Mouse (Mus musculus): ENCODE data around the gene Dock10. TPM values are rescaled to one million over a fixed set of nuclear protein-coding genes. Genes with fewer than 3 reads are reported as not detected.

Gene Dock10
- polyA plus RNA-seq, 1 experiment from 2014 or later, result 37.7 TPM

GRCm38 (mm10) chr1:80655854-80656253 lies 102.5 kb downstream of the Dock10 start:
- H3K79me2 ChIP-seq (ENCODE audit: inconsistent target), result peaks cover 89% of the 10 kb centered on the region
- H3K36me3 ChIP-seq (ENCODE audit: inconsistent target), result no peaks in the 10 kb centered on the region
- no peak overlapping the region for H3K4me3 ChIP-seq (ENCODE audit: inconsistent target)
- no peak overlapping the region for H3K27ac ChIP-seq
- 86% methylated on average over 1 of the region's 1 CpGs for WGBS (ENCODE audit: missing documents)

GRCm38 (mm10) chr1:80655195-80655594 lies 103.1 kb downstream of the Dock10 start:
- no peaks in the 10 kb centered on the region for H3K36me3 ChIP-seq (ENCODE audit: inconsistent target)
- H3K27ac ChIP-seq, result no peak overlapping the region
- WGBS (ENCODE audit: missing documents), result 42% methylated on average over 4 of the region's 4 CpGs
- peaks cover 91% of the 10 kb centered on the region for H3K79me2 ChIP-seq (ENCODE audit: inconsistent target)
- no peak overlapping the region for H3K4me3 ChIP-seq (ENCODE audit: inconsistent target)

DNA sequence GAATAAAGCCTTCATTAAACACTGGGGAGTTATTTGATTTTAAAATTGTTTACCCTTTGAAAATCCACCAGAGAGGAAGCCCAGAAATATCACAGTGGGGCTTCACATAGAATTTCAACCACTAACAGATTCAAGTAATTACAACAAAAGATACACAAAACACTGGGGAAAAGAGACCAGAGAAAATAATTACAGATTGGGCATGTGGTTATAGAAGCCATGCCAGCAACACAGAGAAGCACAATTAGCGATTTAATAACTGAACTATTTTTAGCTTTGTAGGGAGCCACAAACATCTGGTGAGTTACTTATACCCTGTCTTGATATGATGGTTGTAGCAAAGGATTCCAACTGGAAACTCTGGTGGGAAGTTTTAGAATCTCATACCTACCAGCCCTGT lies 104.2 kb downstream of the Dock10 start:
- no peak overlapping the region for H3K27ac ChIP-seq
- peaks cover 100% of the 10 kb centered on the region for H3K79me2 ChIP-seq (ENCODE audit: inconsistent target)
- H3K36me3 ChIP-seq (ENCODE audit: inconsistent target), result no peaks in the 10 kb centered on the region
- H3K4me3 ChIP-seq (ENCODE audit: inconsistent target), result no peak overlapping the region
- WGBS (ENCODE audit: missing documents), result 71% methylated on average over 1 of the region's 1 CpGs

- H3K36me3 ChIP-seq (ENCODE audit: inconsistent target), result peaks cover 11% of the 10 kb centered on the region; the same call in 1 of the 2 replicates
- no peak overlapping the region for H3K27ac ChIP-seq
- H3K79me2 ChIP-seq (ENCODE audit: inconsistent target), result peaks cover 100% of the 10 kb centered on the region
These were observed 105.5 kb downstream of the Dock10 start for GRCm38 (mm10) chr1:80652803-80653202.

GRCm38 (mm10) chr1:80652083-80652482 lies 106.2 kb downstream of the Dock10 start:
- peaks cover 18% of the 10 kb centered on the region; the same call in 1 of the 2 replicates for H3K36me3 ChIP-seq (ENCODE audit: inconsistent target)
- WGBS (ENCODE audit: missing documents), result 83% methylated on average over 2 of the region's 2 CpGs
- no peak overlapping the region for H3K4me3 ChIP-seq (ENCODE audit: inconsistent target)
- H3K27ac ChIP-seq, result no peak overlapping the region
- peaks cover 92% of the 10 kb centered on the region for H3K79me2 ChIP-seq (ENCODE audit: inconsistent target)

More at GRCm38 (mm10) chr1:80652803-80653202, 105.5 kb downstream of the Dock10 start:
- H3K4me3 ChIP-seq (ENCODE audit: inconsistent target), result no peak overlapping the region

DNA sequence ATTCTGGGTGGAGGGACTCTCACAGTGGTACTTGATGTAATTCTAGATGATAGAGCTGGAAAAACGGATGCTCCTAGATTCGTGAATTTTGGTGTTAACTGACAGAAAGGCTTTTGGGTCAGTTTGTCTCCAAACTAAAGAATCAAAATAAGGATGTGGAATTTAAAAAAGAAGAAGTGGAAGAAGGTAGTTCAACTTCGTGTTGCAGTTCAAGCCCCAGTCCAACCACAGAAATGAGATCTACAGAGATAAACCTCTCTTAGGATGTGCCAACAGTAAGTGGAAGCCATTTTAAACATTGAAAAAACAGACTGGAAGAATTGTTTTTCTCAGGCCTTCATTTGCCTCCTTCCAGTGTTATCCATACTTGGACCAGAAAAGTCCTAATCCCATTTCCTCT lies 111.7 kb downstream of the Dock10 start:
- WGBS (ENCODE audit: missing documents), result 2% methylated on average over 3 of the region's 3 CpGs
- H3K4me3 ChIP-seq (ENCODE audit: inconsistent target), result no peak overlapping the region
- peaks cover 26% of the 10 kb centered on the region; the same call in 1 of the 2 replicates for H3K36me3 ChIP-seq (ENCODE audit: inconsistent target)
- peak overlapping the region; percentile 40 for H3K27ac ChIP-seq
- H3K79me2 ChIP-seq (ENCODE audit: inconsistent target), result peaks cover 83% of the 10 kb centered on the region

GRCm38 (mm10) chr1:80643866-80644451 lies 114.4 kb downstream of the Dock10 start:
- Histone ChIP-seq H3K4me3 (ENCODE audit: inconsistent target) (no peak overlapping the region), H3K36me3 (ENCODE audit: inconsistent target) (peaks cover 26% of the 10 kb centered on the region; the same call in 1 of the 2 replicates), H3K27ac (no peak overlapping the region), H3K79me2 (ENCODE audit: inconsistent target) (peaks cover 83% of the 10 kb centered on the region)
- 70% methylated on average over 4 of the region's 4 CpGs for WGBS (ENCODE audit: missing documents)

DNA sequence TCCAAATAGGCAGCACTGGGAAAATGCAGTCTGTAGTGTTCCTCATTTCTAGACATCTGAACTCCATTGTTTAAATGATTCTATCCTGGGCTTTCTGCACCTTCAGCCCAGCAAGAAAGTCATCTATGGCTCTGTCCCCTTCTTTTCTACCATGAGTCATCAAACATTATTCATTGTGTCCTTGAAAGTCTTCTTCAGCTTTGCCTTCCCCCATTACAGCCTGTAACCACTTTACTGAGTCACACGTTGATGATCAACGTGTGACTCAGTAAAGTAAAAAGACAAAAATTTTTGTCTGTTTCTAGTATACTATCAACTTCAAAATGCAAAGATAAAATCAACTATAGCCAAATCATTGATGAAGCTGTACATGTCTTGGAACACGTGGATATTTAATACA lies 116.5 kb downstream of the Dock10 start:
- H3K27ac ChIP-seq, result peak overlapping the region; percentile 51
- H3K4me3 ChIP-seq (ENCODE audit: inconsistent target), result no peak overlapping the region
- peaks cover 9% of the 10 kb centered on the region; the same call in 1 of the 2 replicates for H3K36me3 ChIP-seq (ENCODE audit: inconsistent target)
- H3K79me2 ChIP-seq (ENCODE audit: inconsistent target), result peaks cover 81% of the 10 kb centered on the region
- 64% methylated on average over 3 of the region's 3 CpGs for WGBS (ENCODE audit: missing documents)

- H3K27ac ChIP-seq, result peak overlapping the region; percentile 51
- peaks cover 9% of the 10 kb centered on the region; the same call in 1 of the 2 replicates for H3K36me3 ChIP-seq (ENCODE audit: inconsistent target)
- WGBS (ENCODE audit: missing documents), result 12% methylated on average over 1 of the region's 1 CpGs
These were observed 117.0 kb downstream of the Dock10 start for GRCm38 (mm10) chr1:80641288-80641687.

DNA sequence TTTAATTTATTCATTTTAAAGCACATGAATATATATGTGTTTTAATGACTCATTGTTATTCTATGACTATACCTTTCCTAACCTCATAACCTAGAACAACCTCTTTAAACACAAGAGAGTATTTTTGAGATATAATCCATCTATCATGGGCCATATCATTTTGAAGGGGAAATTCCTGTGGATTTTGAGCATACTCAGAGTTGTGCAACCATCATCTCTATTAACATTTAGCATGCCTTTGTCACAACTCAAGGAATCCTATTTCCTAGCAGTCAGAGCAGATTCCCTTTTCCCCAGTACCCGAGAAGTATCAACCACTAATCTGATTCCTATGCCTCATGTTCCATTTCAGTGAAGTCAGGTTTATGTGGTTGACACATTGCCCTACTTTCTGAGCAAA lies 118.8 kb downstream of the Dock10 start:
- Histone ChIP-seq H3K79me2 (ENCODE audit: inconsistent target) (peaks cover 73% of the 10 kb centered on the region), H3K4me3 (ENCODE audit: inconsistent target) (no peak overlapping the region), H3K36me3 (ENCODE audit: inconsistent target) (peaks cover 4% of the 10 kb centered on the region; the same call in 1 of the 2 replicates), H3K27ac (no peak overlapping the region)
- WGBS (ENCODE audit: missing documents), result 80% methylated on average over 1 of the region's 1 CpGs

More at GRCm38 (mm10) chr1:80641288-80641687, 117.0 kb downstream of the Dock10 start:
- H3K4me3 ChIP-seq (ENCODE audit: inconsistent target), result no peak overlapping the region
- H3K79me2 ChIP-seq (ENCODE audit: inconsistent target), result peaks cover 80% of the 10 kb centered on the region

- Histone ChIP-seq H3K36me3 (ENCODE audit: inconsistent target) (peaks cover 19% of the 10 kb centered on the region; the same call in 1 of the 2 replicates), H3K4me3 (ENCODE audit: inconsistent target) (no peak overlapping the region), H3K79me2 (ENCODE audit: inconsistent target) (peaks cover 73% of the 10 kb centered on the region), H3K27ac (peak overlapping the region; percentile 86)
- WGBS (ENCODE audit: missing documents), result 0% methylated on average over 4 of the region's 4 CpGs
These were observed 121.1 kb downstream of the Dock10 start for GRCm38 (mm10) chr1:80637214-80637705.

DNA sequence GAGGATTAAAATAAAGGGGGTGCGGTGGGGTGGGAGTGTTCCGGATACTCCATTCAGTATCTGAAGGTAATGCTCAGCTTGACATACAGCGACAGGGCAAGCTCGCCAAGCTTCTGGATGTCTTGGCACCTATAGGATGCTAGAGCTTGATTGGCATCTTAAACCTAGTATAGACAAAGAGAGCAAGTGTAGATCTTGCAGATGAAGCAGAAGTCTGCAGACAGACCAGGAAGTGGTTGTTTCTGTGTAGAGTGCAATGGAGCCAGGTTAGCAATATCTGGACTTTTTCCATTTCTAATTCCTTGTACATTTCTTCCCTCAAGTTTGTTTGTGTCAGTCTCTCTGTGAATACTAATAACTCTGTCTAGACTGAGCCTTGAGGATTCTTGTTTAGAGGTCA lies 122.5 kb downstream of the Dock10 start:
- Histone ChIP-seq H3K36me3 (ENCODE audit: inconsistent target) (peaks cover 21% of the 10 kb centered on the region; the same call in 1 of the 2 replicates), H3K79me2 (ENCODE audit: inconsistent target) (peaks cover 70% of the 10 kb centered on the region), H3K4me3 (ENCODE audit: inconsistent target) (no peak overlapping the region), H3K27ac (peak overlapping the region; percentile 86)
- WGBS (ENCODE audit: missing documents), result 22% methylated on average over 4 of the region's 4 CpGs

- Histone ChIP-seq H3K4me3 (ENCODE audit: inconsistent target) (no peak overlapping the region), H3K27ac (no peak overlapping the region), H3K79me2 (ENCODE audit: inconsistent target) (peaks cover 67% of the 10 kb centered on the region), H3K36me3 (ENCODE audit: inconsistent target) (peaks cover 21% of the 10 kb centered on the region; the same call in 1 of the 2 replicates)
- 99% methylated on average over 4 of the region's 4 CpGs for WGBS (ENCODE audit: missing documents)
These were observed 124.8 kb downstream of the Dock10 start for GRCm38 (mm10) chr1:80633536-80633935.

DNA sequence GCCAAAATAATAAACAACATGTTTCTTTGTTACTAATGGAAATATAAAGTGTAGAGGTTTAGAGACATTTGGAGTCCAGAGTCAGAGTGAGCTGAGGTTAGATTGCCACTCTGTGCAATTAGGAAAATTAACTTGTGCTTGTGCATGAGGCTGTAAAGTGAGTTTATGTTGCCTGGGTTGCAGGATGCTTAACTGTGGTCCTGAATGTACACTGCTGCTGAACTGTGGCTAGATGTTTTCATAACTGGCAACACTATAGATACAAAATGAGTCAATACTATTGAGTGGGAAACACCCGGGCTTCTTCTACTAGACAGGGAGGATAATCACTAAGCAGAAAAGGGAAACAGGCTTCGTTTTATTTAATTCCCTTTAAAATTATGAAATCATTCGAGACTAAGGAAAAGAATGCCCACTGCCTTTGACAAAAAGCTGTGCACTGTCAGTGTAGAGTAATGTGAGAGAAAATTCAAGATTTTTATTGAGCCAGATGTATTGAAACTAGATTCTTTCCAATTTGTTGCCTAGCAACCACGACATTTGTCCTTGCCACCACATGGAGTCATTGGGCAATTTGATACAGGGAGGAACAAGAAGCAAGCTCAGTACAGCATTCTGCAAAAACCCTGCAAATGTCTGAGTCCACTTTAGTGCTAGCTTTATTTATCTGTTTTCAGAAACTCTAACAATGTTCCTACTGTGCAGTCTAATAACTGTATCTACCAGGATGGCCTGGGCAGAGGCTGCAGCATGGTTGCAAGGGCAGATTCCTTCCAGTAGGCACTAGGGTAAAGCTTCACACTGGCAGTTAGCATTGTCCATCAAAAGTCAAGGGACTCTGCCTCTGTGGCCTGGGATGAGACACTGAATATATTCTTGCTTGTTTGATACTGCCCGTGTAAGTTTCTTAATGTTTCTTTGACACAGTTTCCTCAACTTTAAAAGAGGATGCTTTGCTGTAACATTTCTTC lies 127.9 kb downstream of the Dock10 start:
- 55% methylated on average over 5 of the region's 5 CpGs for WGBS (ENCODE audit: missing documents)
- Histone ChIP-seq H3K4me3 (ENCODE audit: inconsistent target) (no peak overlapping the region), H3K79me2 (ENCODE audit: inconsistent target) (peaks cover 82% of the 10 kb centered on the region), H3K36me3 (ENCODE audit: inconsistent target) (peaks cover 21% of the 10 kb centered on the region; the same call in 1 of the 2 replicates), H3K27ac (peak overlapping the region; percentile 8; the same call in 1 of the 2 replicates)
